Mouse (Mus musculus) liver, embryonic 14.5 days (tissue): ENCODE results near the gene Prcc. TPM values are rescaled to one million over a fixed set of nuclear protein-coding genes. Genes with fewer than 3 reads are reported as not detected.

Experiments used
- ATAC-seq: fragments of 200-750 bp; cut with Nextera tagmentation; 2 replicates; pipeline ENCODE4 v1.8.0; 2017; ENCODE audit warnings: moderate number of reproducible peaks, mild to moderate bottlenecking, moderate library complexity; ENCODE audit not compliant: insufficient read depth
- DNase-seq, 3 experiments: peaks; one replicate each; pipeline ENCODE4 v3.0.0-alpha.2; 2012 to 2013; ENCODE audit warnings: low read depth in 3 of 3, low spot score in 3 of 3
- H3K27ac ChIP-seq: fragments of 300-500 bp; sonication (generic); 2 replicates; pipeline ENCODE4 v1.5.1; 2014; ENCODE audit warnings: moderate library complexity, mild to moderate bottlenecking, control low read depth, inconsistent platforms
- H3K27me3 ChIP-seq: fragments of 300-500 bp; sonication (generic); 2 replicates; pipeline ENCODE4 v1.6.1; 2014; ENCODE audit warnings: mild to moderate bottlenecking, low read length, moderate library complexity; ENCODE audit not compliant: control insufficient read depth, insufficient read depth
- H3K36me3 ChIP-seq: fragments of 300-500 bp; sonication (generic); replicated peaks from 2 replicates; pipeline ENCODE4 v1.6.1; 2014; ENCODE audit warnings: low read depth; ENCODE audit not compliant: control insufficient read depth, insufficient read depth
- H3K4me1 ChIP-seq, 2 experiments: fragments of 200-500 bp in 1 of 2; fragments of 300-500 bp in 1 of 2; sonication (generic) in 1 of 2; replicated peaks; 2 replicates each; pipeline ENCODE4 v1.6.1; 2012 to 2014; ENCODE audit warnings: antibody characterized with exemption in 1 of 2, inconsistent platforms in 1 of 2, low read length in 1 of 2; ENCODE audit not compliant: control insufficient read depth in 2 of 2, insufficient read depth in 2 of 2
- H3K4me2 ChIP-seq: fragments of 300-500 bp; sonication (generic); 2 replicates; pipeline ENCODE4 v1.6.1; 2014; ENCODE audit warnings: low read depth, mild to moderate bottlenecking, control low read depth, moderate library complexity
- H3K4me3 ChIP-seq, 2 experiments: fragments of 200-500 bp in 1 of 2; fragments of 300-500 bp in 1 of 2; sonication (generic) in 1 of 2; 2 replicates each; pipeline ENCODE4 v1.5.1; 2012 to 2014; ENCODE audit warnings: low read depth in 2 of 2, low read length in 2 of 2, mild to moderate bottlenecking in 2 of 2, control low read depth in 1 of 2, inconsistent platforms in 1 of 2, moderate library complexity in 1 of 2; ENCODE audit not compliant: insufficient read depth in 1 of 2
- H3K9ac ChIP-seq: fragments of 300-500 bp; sonication (generic); replicated peaks from 2 replicates; pipeline ENCODE4 v1.6.1; 2014; ENCODE audit warnings: mild to moderate bottlenecking, control low read depth, moderate library complexity
- H3K9me3 ChIP-seq: fragments of 300-500 bp; sonication (generic); 2 replicates; pipeline ENCODE4 v1.6.1; 2016; ENCODE audit warnings: low read length, mixed read lengths; ENCODE audit not compliant: control insufficient read depth
- CTCF ChIP-seq: IDR thresholded peaks from 2 replicates; pipeline ENCODE4 v1.5.1; 2016; ENCODE audit warnings: antibody characterized with exemption, low read depth, control low read depth
- EP300 ChIP-seq: IDR thresholded peaks from 2 replicates; pipeline ENCODE4 v1.6.1; 2016; ENCODE audit warnings: antibody characterized with exemption, low read depth
- WGBS: fragments of 180-500 bp; shearing (Covaris S2); extraction: QIAGEN DNeasy Blood & Tissue Kit; methylation state at CpG from one replicate; pipeline ENCODE4 v1.1.7; 2014; ENCODE audit not compliant: insufficient replicate concordance; 5-methylcytosine and 5-hydroxymethylcytosine counted together
- polyA plus RNA-seq, 2 experiments: library from polyadenylated mRNA; depleted of rRNA in 1 of 2; stranded (reverse) in 1 of 2; unstranded in 1 of 2; fragments of >200 nt; fragmentation: Nextera tagmentation in 1 of 2; extraction: Ambion mirVana in 1 of 2; gene quantifications; 2 replicates each; pipeline versions ENCODE4 v1.2.1 to v1.2.3; 2012 to 2014

The Prcc gene
- polyA plus RNA-seq, 2 experiments = 5.0 to 15.4 TPM

GRCm38 (mm10) chr3:87811297-87811696 is 74.1 kb downstream of the Prcc start:
- Histone ChIP-seq H3K4me2 (no peak overlapping the region), H3K36me3 (no peaks in the 10 kb centered on the region), H3K9ac (no peak overlapping the region), H3K9me3 (no peaks in the 10 kb centered on the region), H3K27me3 (peaks cover 17% of the 10 kb centered on the region), H3K4me3 (no peak overlapping the region), H3K27ac (no peak overlapping the region), H3K4me1 (no peaks in the 10 kb centered on the region)
- TF ChIP-seq EP300 (no peak), CTCF (no peak)
- ATAC-seq = no peak
- DNase-seq = no peak
- WGBS = 54% methylated on average over 8 of the region's 8 CpGs

DNA sequence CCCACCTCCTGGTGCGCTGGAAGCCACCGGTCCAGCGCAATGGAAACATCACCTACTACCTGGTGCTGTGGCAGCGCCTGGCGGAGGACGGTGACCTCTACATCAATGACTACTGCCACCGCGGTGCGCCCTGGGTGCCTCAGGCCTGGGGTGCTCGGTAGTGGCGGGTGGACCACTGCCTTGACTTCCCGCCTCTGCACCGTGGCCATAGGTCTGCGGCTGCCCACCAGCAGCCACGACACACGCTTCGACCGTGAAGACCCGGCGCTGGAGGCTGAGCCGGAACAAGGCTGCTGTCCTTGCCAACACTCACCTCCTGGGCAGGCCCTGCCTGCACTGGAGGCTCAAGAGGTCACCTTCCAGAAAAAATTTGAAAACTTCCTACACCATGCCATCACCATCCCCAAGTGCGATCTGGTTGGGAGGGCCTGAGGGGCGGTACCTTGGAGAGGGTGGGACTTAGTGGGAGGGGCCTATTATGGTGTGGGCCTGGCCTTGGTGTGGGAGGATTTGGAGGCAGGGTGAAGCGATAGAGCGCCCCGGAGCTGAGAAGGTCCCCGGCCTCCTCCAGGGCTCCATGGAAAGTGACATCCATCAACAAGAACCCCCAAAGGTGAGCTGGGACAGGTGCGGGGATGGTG is 76.0 kb downstream of the Prcc start:
- ATAC-seq = no peak
- Histone ChIP-seq H3K27me3 (peaks cover 21% of the 10 kb centered on the region), H3K36me3 (no peaks in the 10 kb centered on the region), H3K4me3 (no peak overlapping the region), H3K4me1 (no peaks in the 10 kb centered on the region), H3K9me3 (no peaks in the 10 kb centered on the region), H3K4me2 (no peak overlapping the region), H3K27ac (no peak overlapping the region), H3K9ac (no peak overlapping the region)
- no peak for TF ChIP-seq CTCF
- TF ChIP-seq EP300 = no peak
- no peak for DNase-seq
- WGBS = 8% methylated on average over 28 of the region's 28 CpGs

Other genes starting within 250 kb of the Prcc start
- 0.08 and 0.09 TPM in 2 replicates for gene Lrrc71, start 137.0 kb downstream of the Prcc start, polyA plus RNA-seq (2012; rRNA removed)
- 0.24 and 0.29 TPM in 2 replicates for gene Lrrc71, start 137.0 kb downstream of the Prcc start, polyA plus RNA-seq (2014; fragmentation: Nextera tagmentation; extraction: Ambion mirVana)
- 0.08 and 0.10 TPM in 2 replicates for gene Ntrk1, start 90.4 kb downstream of the Prcc start, polyA plus RNA-seq (2012; rRNA removed)
- 0.04 and 0.14 TPM in 2 replicates for gene Ntrk1, start 90.4 kb downstream of the Prcc start, polyA plus RNA-seq (2014; fragmentation: Nextera tagmentation; extraction: Ambion mirVana)
- gene Insrr, start 88.7 kb downstream of the Prcc start, polyA plus RNA-seq (2012; rRNA removed) = 0.02 TPM in 2 replicates
- gene Insrr, start 88.7 kb downstream of the Prcc start, polyA plus RNA-seq (2014; fragmentation: Nextera tagmentation; extraction: Ambion mirVana) = not detected in 2 replicates
- 5.4 and 6.9 TPM in 2 replicates for gene Pear1, start 61.3 kb downstream of the Prcc start, polyA plus RNA-seq (2012; rRNA removed)
- gene Pear1, start 61.3 kb downstream of the Prcc start, polyA plus RNA-seq (2014; fragmentation: Nextera tagmentation; extraction: Ambion mirVana) = 3.8 and 4.5 TPM in 2 replicates
- 0.04 and 0.09 TPM in 2 replicates for gene Sh2d2a, start 38.9 kb downstream of the Prcc start, polyA plus RNA-seq (2012; rRNA removed)
- 0.10 and 0.13 TPM in 2 replicates for gene Sh2d2a, start 38.9 kb downstream of the Prcc start, polyA plus RNA-seq (2014; fragmentation: Nextera tagmentation; extraction: Ambion mirVana)
- 108 and 167 TPM in 2 replicates for gene Hdgf, start 20.7 kb upstream of the Prcc start, polyA plus RNA-seq (2012; rRNA removed)
- gene Hdgf, start 20.7 kb upstream of the Prcc start, polyA plus RNA-seq (2014; fragmentation: Nextera tagmentation; extraction: Ambion mirVana) = 204 and 256 TPM in 2 replicates
- 43.9 and 50.1 TPM in 2 replicates for gene Mrpl24, start 33.9 kb upstream of the Prcc start, polyA plus RNA-seq (2012; rRNA removed)
- gene Mrpl24, start 33.9 kb upstream of the Prcc start, polyA plus RNA-seq (2014; fragmentation: Nextera tagmentation; extraction: Ambion mirVana) = 37.9 and 43.4 TPM in 2 replicates
- 9.3 and 14.8 TPM in 2 replicates for gene Isg20l2, start 44.7 kb upstream of the Prcc start, polyA plus RNA-seq (2012; rRNA removed)
- gene Isg20l2, start 44.7 kb upstream of the Prcc start, polyA plus RNA-seq (2014; fragmentation: Nextera tagmentation; extraction: Ambion mirVana) = 9.7 and 11.0 TPM in 2 replicates
- 8.9 and 9.2 TPM in 2 replicates for gene Rrnad1, start 45.1 kb upstream of the Prcc start, polyA plus RNA-seq (2012; rRNA removed)
- 3.5 and 3.6 TPM in 2 replicates for gene Rrnad1, start 45.1 kb upstream of the Prcc start, polyA plus RNA-seq (2014; fragmentation: Nextera tagmentation; extraction: Ambion mirVana)
- 0.17 and 0.23 TPM in 2 replicates for gene Crabp2, start 63.1 kb upstream of the Prcc start, polyA plus RNA-seq (2012; rRNA removed)
- 0.10 and 0.15 TPM in 2 replicates for gene Crabp2, start 63.1 kb upstream of the Prcc start, polyA plus RNA-seq (2014; fragmentation: Nextera tagmentation; extraction: Ambion mirVana)
- gene Nes, start 85.5 kb upstream of the Prcc start, polyA plus RNA-seq (2012; rRNA removed) = 0.78 and 1.1 TPM in 2 replicates
- gene Nes, start 85.5 kb upstream of the Prcc start, polyA plus RNA-seq (2014; fragmentation: Nextera tagmentation; extraction: Ambion mirVana) = 0.80 and 0.83 TPM in 2 replicates
- 0.08 TPM in 1 of 2 replicates, not detected in the other for gene Bcan, start 114.6 kb upstream of the Prcc start, polyA plus RNA-seq (2012; rRNA removed)
- gene Bcan, start 114.6 kb upstream of the Prcc start, polyA plus RNA-seq (2014; fragmentation: Nextera tagmentation; extraction: Ambion mirVana) = not detected in 2 replicates
- gene Hapln2, start 142.0 kb upstream of the Prcc start, polyA plus RNA-seq (2012; rRNA removed) = not detected in 2 replicates
- not detected in 2 replicates for gene Hapln2, start 142.0 kb upstream of the Prcc start, polyA plus RNA-seq (2014; fragmentation: Nextera tagmentation; extraction: Ambion mirVana)
- gene Gpatch4, start 157.5 kb upstream of the Prcc start, polyA plus RNA-seq (2012; rRNA removed) = 5.4 and 11.5 TPM in 2 replicates
- 19.0 and 22.2 TPM in 2 replicates for gene Gpatch4, start 157.5 kb upstream of the Prcc start, polyA plus RNA-seq (2014; fragmentation: Nextera tagmentation; extraction: Ambion mirVana)
- gene Naxe, start 172.9 kb upstream of the Prcc start, polyA plus RNA-seq (2012; rRNA removed) = 25.0 and 26.1 TPM in 2 replicates
- 59.6 and 67.7 TPM in 2 replicates for gene Naxe, start 172.9 kb upstream of the Prcc start, polyA plus RNA-seq (2014; fragmentation: Nextera tagmentation; extraction: Ambion mirVana)
- gene Ttc24, start 192.7 kb upstream of the Prcc start, polyA plus RNA-seq (2012; rRNA removed) = not detected in 2 replicates
- gene Ttc24, start 192.7 kb upstream of the Prcc start, polyA plus RNA-seq (2014; fragmentation: Nextera tagmentation; extraction: Ambion mirVana) = not detected in 2 replicates
- gene Iqgap3, start 196.4 kb upstream of the Prcc start, polyA plus RNA-seq (2012; rRNA removed) = 8.4 and 8.8 TPM in 2 replicates
- 6.7 and 7.6 TPM in 2 replicates for gene Iqgap3, start 196.4 kb upstream of the Prcc start, polyA plus RNA-seq (2014; fragmentation: Nextera tagmentation; extraction: Ambion mirVana)